Mouse (Mus musculus): ENCODE results near the gene Spata25. TPM values are rescaled to one million over a fixed set of nuclear protein-coding genes. Genes with fewer than 3 reads are reported as not detected.

Spata25 gene
- polyA plus RNA-seq, 1 experiment from 2014 or later: not detected

- ATAC-seq (replicated peaks; ENCODE audit: low FRiP score) (no peak), DNase-seq (ENCODE audit: low spot score) (no peak)
- no peaks in the 10 kb centered on the region for H3K9me3 ChIP-seq (ENCODE audit: control insufficient read depth, low read length)
- no peak overlapping the region for H3K4me2 ChIP-seq
- H3K4me3 ChIP-seq (ENCODE audit: low read depth, low read length): no peak overlapping the region
- no peaks in the 10 kb centered on the region for H3K27me3 ChIP-seq (replicated peaks; ENCODE audit: control insufficient read depth, insufficient read depth, low read length)
- 83% methylated on average over 3 of the region's 3 CpGs for WGBS
- H3K36me3 ChIP-seq (ENCODE audit: control insufficient read depth, insufficient read depth, low read length): peaks cover 29% of the 10 kb centered on the region
- H3K4me1 ChIP-seq (replicated peaks; ENCODE audit: control insufficient read depth, insufficient read depth, low read length): 0 out of 2 replicates have a peak, but pooled peaks cover 3% of the 10 kb centered on the region
- no peak overlapping the region for H3K27ac ChIP-seq (ENCODE audit: low read depth, low read length)
- no peak overlapping the region for H3K9ac ChIP-seq (ENCODE audit: low read depth, low read length)
These were observed 35.1 kb downstream of the Spata25 start for GRCm38 (mm10) chr2:164793236-164793635.

GRCm38 (mm10) chr2:164792400-164793190 lies 35.7 kb downstream of the Spata25 start:
- 91% methylated on average over 12 of the region's 12 CpGs for WGBS

GRCm38 (mm10) chr2:164791841-164792261 lies 36.5 kb downstream of the Spata25 start:
- H3K4me3 ChIP-seq (ENCODE audit: low read depth, low read length): no peak overlapping the region
- no peak overlapping the region for H3K27ac ChIP-seq (ENCODE audit: low read depth, low read length)
- ATAC-seq (replicated peaks; ENCODE audit: low FRiP score) (no peak), DNase-seq (ENCODE audit: low spot score) (peak; percentile 29)
- 0 out of 2 replicates have a peak, but pooled peaks cover 4% of the 10 kb centered on the region for H3K4me1 ChIP-seq (replicated peaks; ENCODE audit: control insufficient read depth, insufficient read depth, low read length)
- 94% methylated on average over 18 of the region's 18 CpGs for WGBS
- no peaks in the 10 kb centered on the region for H3K27me3 ChIP-seq (replicated peaks; ENCODE audit: control insufficient read depth, insufficient read depth, low read length)
- H3K9ac ChIP-seq (ENCODE audit: low read depth, low read length): no peak overlapping the region
- H3K4me2 ChIP-seq: no peak overlapping the region
- H3K9me3 ChIP-seq (ENCODE audit: control insufficient read depth, low read length): no peaks in the 10 kb centered on the region
- H3K36me3 ChIP-seq (ENCODE audit: control insufficient read depth, insufficient read depth, low read length): peaks cover 22% of the 10 kb centered on the region

More at GRCm38 (mm10) chr2:164792400-164793190, 35.7 kb downstream of the Spata25 start:
- ATAC-seq (replicated peaks; ENCODE audit: low FRiP score) (no peak), DNase-seq (ENCODE audit: low spot score) (no peak)
- H3K27ac ChIP-seq (ENCODE audit: low read depth, low read length): no peak overlapping the region
- no peaks in the 10 kb centered on the region for H3K27me3 ChIP-seq (replicated peaks; ENCODE audit: control insufficient read depth, insufficient read depth, low read length)
- H3K9ac ChIP-seq (ENCODE audit: low read depth, low read length): no peak overlapping the region
- H3K4me3 ChIP-seq (ENCODE audit: low read depth, low read length): no peak overlapping the region
- 0 out of 2 replicates have a peak, but pooled peaks cover 4% of the 10 kb centered on the region for H3K4me1 ChIP-seq (replicated peaks; ENCODE audit: control insufficient read depth, insufficient read depth, low read length)
- H3K9me3 ChIP-seq (ENCODE audit: control insufficient read depth, low read length): no peaks in the 10 kb centered on the region
- no peak overlapping the region for H3K4me2 ChIP-seq
- H3K36me3 ChIP-seq (ENCODE audit: control insufficient read depth, insufficient read depth, low read length): peaks cover 25% of the 10 kb centered on the region

- Histone ChIP-seq H3K4me3 (ENCODE audit: low read depth, low read length) (no peak overlapping the region), H3K9me3 (ENCODE audit: control insufficient read depth, low read length) (no peaks in the 10 kb centered on the region), H3K4me1 (replicated peaks; ENCODE audit: control insufficient read depth, insufficient read depth, low read length) (0 out of 2 replicates have a peak, but pooled peaks cover 8% of the 10 kb centered on the region), H3K9ac (ENCODE audit: low read depth, low read length) (no peak overlapping the region), H3K27me3 (replicated peaks; ENCODE audit: control insufficient read depth, insufficient read depth, low read length) (0 out of 2 replicates have a peak, but pooled peaks cover 3% of the 10 kb centered on the region), H3K27ac (ENCODE audit: low read depth, low read length) (no peak overlapping the region), H3K4me2 (no peak overlapping the region), H3K36me3 (ENCODE audit: control insufficient read depth, insufficient read depth, low read length) (peaks cover 16% of the 10 kb centered on the region)
- DNase-seq (ENCODE audit: low spot score) (no peak), ATAC-seq (replicated peaks; ENCODE audit: low FRiP score) (no peak)
- 80% methylated on average over 4 of the region's 4 CpGs for WGBS
These were observed 37.9 kb downstream of the Spata25 start for GRCm38 (mm10) chr2:164790451-164790850.

- ATAC-seq (replicated peaks; ENCODE audit: low FRiP score) (0 out of 2 replicates have a peak, but pooled peaks have one; percentile 24), DNase-seq (ENCODE audit: low spot score) (no peak)
- no peak overlapping the region for H3K4me3 ChIP-seq (ENCODE audit: low read depth, low read length)
- 70% methylated on average over 4 of the region's 4 CpGs for WGBS
- H3K27ac ChIP-seq (ENCODE audit: low read depth, low read length): no peak overlapping the region
- H3K9me3 ChIP-seq (ENCODE audit: control insufficient read depth, low read length): no peaks in the 10 kb centered on the region
- H3K4me2 ChIP-seq: no peak overlapping the region
- H3K36me3 ChIP-seq (ENCODE audit: control insufficient read depth, insufficient read depth, low read length): peaks cover 6% of the 10 kb centered on the region
- 0 out of 2 replicates have a peak, but pooled peaks cover 3% of the 10 kb centered on the region for H3K27me3 ChIP-seq (replicated peaks; ENCODE audit: control insufficient read depth, insufficient read depth, low read length)
- 0 out of 2 replicates have a peak, but pooled peaks cover 14% of the 10 kb centered on the region for H3K4me1 ChIP-seq (replicated peaks; ENCODE audit: control insufficient read depth, insufficient read depth, low read length)
- no peak overlapping the region for H3K9ac ChIP-seq (ENCODE audit: low read depth, low read length)
These were observed 39.9 kb downstream of the Spata25 start for GRCm38 (mm10) chr2:164788411-164788810.

- Histone ChIP-seq H3K9ac (ENCODE audit: low read depth, low read length) (no peak overlapping the region), H3K4me1 (replicated peaks; ENCODE audit: control insufficient read depth, insufficient read depth, low read length) (0 out of 2 replicates have a peak, but pooled peaks cover 14% of the 10 kb centered on the region), H3K36me3 (ENCODE audit: control insufficient read depth, insufficient read depth, low read length) (peaks cover 6% of the 10 kb centered on the region), H3K27ac (ENCODE audit: low read depth, low read length) (no peak overlapping the region), H3K4me3 (ENCODE audit: low read depth, low read length) (no peak overlapping the region), H3K9me3 (ENCODE audit: control insufficient read depth, low read length) (no peaks in the 10 kb centered on the region), H3K4me2 (no peak overlapping the region), H3K27me3 (replicated peaks; ENCODE audit: control insufficient read depth, insufficient read depth, low read length) (0 out of 2 replicates have a peak, but pooled peaks cover 3% of the 10 kb centered on the region)
- DNase-seq (ENCODE audit: low spot score): no peak
- 88% methylated on average over 10 of the region's 10 CpGs for WGBS
- ATAC-seq (replicated peaks; ENCODE audit: low FRiP score): no peak
These were observed 40.6 kb downstream of the Spata25 start for GRCm38 (mm10) chr2:164787779-164788178.

GRCm38 (mm10) chr2:164787032-164787431 lies 41.3 kb downstream of the Spata25 start:
- no peak for DNase-seq (ENCODE audit: low spot score)
- Histone ChIP-seq H3K4me2 (peak overlapping the region; percentile 91; the same call in 1 of the 2 replicates), H3K4me3 (ENCODE audit: low read depth, low read length) (no peak overlapping the region; the same call in 1 of the 2 replicates), H3K4me1 (replicated peaks; ENCODE audit: control insufficient read depth, insufficient read depth, low read length) (0 out of 2 replicates have a peak, but pooled peaks cover 14% of the 10 kb centered on the region), H3K27me3 (replicated peaks; ENCODE audit: control insufficient read depth, insufficient read depth, low read length) (peaks cover 3% of the 10 kb centered on the region; the same call in 1 of the 2 replicates), H3K36me3 (ENCODE audit: control insufficient read depth, insufficient read depth, low read length) (no peaks in the 10 kb centered on the region), H3K27ac (ENCODE audit: low read depth, low read length) (no peak overlapping the region), H3K9ac (ENCODE audit: low read depth, low read length) (no peak overlapping the region), H3K9me3 (ENCODE audit: control insufficient read depth, low read length) (no peaks in the 10 kb centered on the region)
- 74% methylated on average over 3 of the region's 3 CpGs for WGBS
- ATAC-seq (replicated peaks; ENCODE audit: low FRiP score): no peak

- peak overlapping the region; percentile 66 for H3K9ac ChIP-seq (ENCODE audit: low read depth, low read length)
- H3K4me1 ChIP-seq (replicated peaks; ENCODE audit: control insufficient read depth, insufficient read depth, low read length): 0 out of 2 replicates have a peak, but pooled peaks cover 14% of the 10 kb centered on the region
- H3K4me3 ChIP-seq (ENCODE audit: low read depth, low read length): peak overlapping the region; percentile 70
- H3K4me2 ChIP-seq: peak overlapping the region; percentile 91
- H3K27ac ChIP-seq (ENCODE audit: low read depth, low read length): no peak overlapping the region
- no peaks in the 10 kb centered on the region for H3K9me3 ChIP-seq (ENCODE audit: control insufficient read depth, low read length)
- peaks cover 3% of the 10 kb centered on the region; the same call in 1 of the 2 replicates for H3K27me3 ChIP-seq (replicated peaks; ENCODE audit: control insufficient read depth, insufficient read depth, low read length)
- WGBS: 12% methylated on average over 15 of the region's 15 CpGs
- no peak for DNase-seq (ENCODE audit: low spot score)
- H3K36me3 ChIP-seq (ENCODE audit: control insufficient read depth, insufficient read depth, low read length): no peaks in the 10 kb centered on the region
- 0 out of 2 replicates have a peak, but pooled peaks have one; percentile 3 for ATAC-seq (replicated peaks; ENCODE audit: low FRiP score)
These were observed 41.9 kb downstream of the Spata25 start for GRCm38 (mm10) chr2:164786388-164786885.

All from liver, embryonic 11.5 days (tissue).